Mouse (Mus musculus) yolk sac, embryonic 10.5 days (tissue): ENCODE data around the gene Chga.

Experiments
- DNase-seq: peaks from one replicate; pipeline ENCODE4 v3.0.0-alpha.2; 2017; ENCODE audit warnings: low spot score

The Chga gene

GRCm38 (mm10) chr12:102554721-102555516 is at the start of gene Chga:
Gene Chga (plus strand): TSS chr12:102554969.
- peak; percentile 75 for DNase-seq

GRCm38 (mm10) chr12:102505131-102505713 is 49.5 kb upstream of the Chga start:
- no peak for DNase-seq

GRCm38 (mm10) chr12:102505949-102506348 is 48.8 kb upstream of the Chga start:
- no peak for DNase-seq

GRCm38 (mm10) chr12:102511363-102511762 is 43.4 kb upstream of the Chga start:
- no peak for DNase-seq

GRCm38 (mm10) chr12:102514151-102514550 is 40.6 kb upstream of the Chga start:
- no peak for DNase-seq

- no peak for DNase-seq
Measured at GRCm38 (mm10) chr12:102514751-102515150, 40.0 kb upstream of the Chga start.

- no peak for DNase-seq
Measured at GRCm38 (mm10) chr12:102516151-102516550, 38.6 kb upstream of the Chga start.

- no peak for DNase-seq
Measured at GRCm38 (mm10) chr12:102517647-102518046, 37.1 kb upstream of the Chga start.

GRCm38 (mm10) chr12:102519929-102520720 is 34.6 kb upstream of the Chga start:
- no peak for DNase-seq

- DNase-seq = no peak
Measured at GRCm38 (mm10) chr12:102521777-102522319, 32.9 kb upstream of the Chga start.

- DNase-seq = no peak
Measured at GRCm38 (mm10) chr12:102524216-102524615, 30.6 kb upstream of the Chga start.

GRCm38 (mm10) chr12:102524760-102525159 is 30.0 kb upstream of the Chga start:
- no peak for DNase-seq

GRCm38 (mm10) chr12:102527989-102528388 is 26.8 kb upstream of the Chga start:
- no peak for DNase-seq

GRCm38 (mm10) chr12:102535796-102536195 is 19.0 kb upstream of the Chga start:
- DNase-seq = no peak

- no peak for DNase-seq
Measured at GRCm38 (mm10) chr12:102540278-102540677, 14.5 kb upstream of the Chga start.

- DNase-seq = no peak
Measured at GRCm38 (mm10) chr12:102541168-102541567, 13.6 kb upstream of the Chga start.

GRCm38 (mm10) chr12:102545122-102545521 is 9.6 kb upstream of the Chga start:
- DNase-seq = no peak

GRCm38 (mm10) chr12:102550529-102550928 is 4.2 kb upstream of the Chga start:
- peak; percentile 71 for DNase-seq

GRCm38 (mm10) chr12:102551186-102551585 is 3.6 kb upstream of the Chga start:
- no peak for DNase-seq

GRCm38 (mm10) chr12:102552001-102552400 is 2.8 kb upstream of the Chga start:
- no peak for DNase-seq

- DNase-seq = no peak
Measured at GRCm38 (mm10) chr12:102553705-102554275, 979 bp upstream of the Chga start.

- DNase-seq = no peak
Measured at GRCm38 (mm10) chr12:102555850-102556249, 1.1 kb downstream of the Chga start.
